Mouse (Mus musculus): ENCODE data around the gene Crocc2.

DNA sequence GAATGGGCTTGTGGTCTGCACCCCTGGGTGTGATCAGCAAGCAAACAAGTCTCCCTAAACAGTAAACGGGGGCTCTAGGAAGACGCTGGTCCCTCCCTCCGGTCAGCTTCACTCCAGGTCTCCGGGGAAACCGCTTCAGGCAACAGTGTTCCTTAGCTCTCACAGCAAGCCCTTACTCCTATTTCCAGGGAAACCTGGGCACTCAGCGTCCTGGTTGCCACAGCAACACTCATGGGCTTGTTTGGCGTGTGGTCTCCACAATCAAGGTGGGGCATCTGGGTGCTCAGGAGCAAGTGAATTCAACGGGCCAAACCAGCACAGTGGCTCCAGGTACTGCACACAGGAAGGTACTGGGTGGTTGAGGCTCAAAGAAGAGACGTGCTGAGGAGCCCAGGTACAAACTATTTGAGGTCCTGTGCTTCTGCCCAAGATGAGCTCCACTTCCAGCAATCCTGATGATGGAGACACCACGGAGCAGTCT, at the start of gene Crocc2:
- TF ChIP-seq ZNF384 (IDR thresholded peaks at IDR 0.05; ENCODE audit: low read depth, low read length) (no peak), ZC3H11A (IDR thresholded peaks at IDR 0.05; ENCODE audit: borderline replicate concordance, low read depth, low read length) (no peak), HCFC1 (IDR thresholded peaks at IDR 0.05; ENCODE audit: borderline replicate concordance, insufficient read depth, low read length) (no peak)
